Mouse (Mus musculus) stomach, embryonic 14.5 days (tissue): ENCODE data around the gene Rgn. TPM values are rescaled to one million over a fixed set of nuclear protein-coding genes. Genes with fewer than 3 reads are reported as not detected.

Experiments used
- ATAC-seq: fragments of 200-750 bp; cut with Nextera tagmentation; 2 replicates; pipeline ENCODE4 v1.8.0; 2017; ENCODE audit warnings: low read depth, moderate TSS enrichment; ENCODE audit not compliant: insufficient number of reproducible peaks, insufficient read depth, low FRiP score
- H3K27ac ChIP-seq: fragments of 300-500 bp; sonication (generic); 2 replicates; pipeline ENCODE4 v1.5.1; 2014; ENCODE audit warnings: mild to moderate bottlenecking, low read length, moderate library complexity, mixed read lengths
- H3K27me3 ChIP-seq: fragments of 300-500 bp; sonication (generic); 2 replicates; pipeline ENCODE4 v1.6.1; 2014; ENCODE audit warnings: low read length, control low read depth, mixed read lengths; ENCODE audit not compliant: control insufficient read depth, insufficient read depth
- H3K36me3 ChIP-seq: fragments of 300-500 bp; sonication (generic); 2 replicates; pipeline ENCODE4 v1.6.1; 2014; ENCODE audit warnings: mild to moderate bottlenecking, control low read depth, low read length, moderate library complexity, mixed read lengths; ENCODE audit not compliant: control insufficient read depth, insufficient read depth
- H3K4me1 ChIP-seq: fragments of 300-500 bp; sonication (generic); 2 replicates; pipeline ENCODE4 v1.6.1; 2014; ENCODE audit warnings: low read length, control low read depth, mixed read lengths; ENCODE audit not compliant: control insufficient read depth, insufficient read depth
- H3K4me2 ChIP-seq: fragments of 300-500 bp; sonication (generic); replicated peaks from 2 replicates; pipeline ENCODE4 v1.6.1; 2014; ENCODE audit warnings: low read depth, low read length, control low read depth
- H3K4me3 ChIP-seq: fragments of 300-500 bp; sonication (generic); 2 replicates; pipeline ENCODE4 v1.5.1; 2014; ENCODE audit warnings: low read depth, low read length, control low read depth
- H3K9ac ChIP-seq: fragments of 300-500 bp; sonication (generic); replicated peaks from 2 replicates; pipeline ENCODE4 v1.6.1; 2014; ENCODE audit warnings: low read depth, mild to moderate bottlenecking, control low read depth, low read length, moderate library complexity, mixed read lengths
- H3K9me3 ChIP-seq: fragments of 300-500 bp; sonication (generic); 2 replicates; pipeline ENCODE4 v1.6.1; 2016; ENCODE audit warnings: low read depth, low read length, control low read depth; ENCODE audit not compliant: control insufficient read depth
- WGBS: fragments of 180-500 bp; shearing (Covaris S2); extraction: QIAGEN DNeasy Blood & Tissue Kit; methylation state at CpG from one replicate; pipeline ENCODE4 v1.1.7; 2014; 5-methylcytosine and 5-hydroxymethylcytosine counted together
- polyA plus RNA-seq: library from polyadenylated mRNA; unstranded; fragments of >200 nt; fragmentation: Nextera tagmentation; extraction: Ambion mirVana; gene quantifications from 2 replicates; pipeline ENCODE4 v1.2.1, GENCODE M21; 2014

Gene Rgn
- polyA plus RNA-seq, 1 experiment from 2014 or later, result 0.71 TPM

DNA sequence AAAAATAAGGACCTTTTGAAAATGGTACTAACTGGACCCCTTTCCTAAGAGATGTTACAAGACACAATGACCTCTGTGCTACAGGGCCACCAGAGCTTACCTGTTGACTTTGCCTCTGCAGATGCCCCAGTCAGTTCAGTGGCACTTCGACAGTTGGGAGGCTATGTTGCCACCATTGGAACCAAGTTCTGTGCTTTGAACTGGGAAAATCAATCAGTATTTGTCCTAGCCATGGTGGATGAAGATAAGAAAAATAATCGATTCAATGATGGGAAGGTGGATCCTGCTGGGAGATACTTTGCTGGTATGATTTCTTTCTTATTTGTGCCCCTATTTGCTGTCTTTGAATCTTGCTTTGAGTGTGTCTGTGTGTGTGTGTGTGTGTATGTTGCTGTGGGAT, 2.6 kb downstream of the Rgn start:
- ATAC-seq, result no peak
- Histone ChIP-seq H3K27ac (no peak overlapping the region), H3K9ac (no peak overlapping the region), H3K9me3 (no peaks in the 10 kb centered on the region), H3K4me1 (no peaks in the 10 kb centered on the region), H3K4me3 (no peak overlapping the region), H3K27me3 (no peaks in the 10 kb centered on the region), H3K4me2 (no peak overlapping the region), H3K36me3 (no peaks in the 10 kb centered on the region)
- 74% methylated on average over 2 of the region's 2 CpGs for whole genome bisulfite sequencing

- H3K9ac ChIP-seq, result no peak overlapping the region
- H3K27me3 ChIP-seq, result no peaks in the 10 kb centered on the region
- no peak for ATAC-seq
- H3K4me3 ChIP-seq, result no peak overlapping the region
- H3K9me3 ChIP-seq, result no peaks in the 10 kb centered on the region
- no peaks in the 10 kb centered on the region for H3K36me3 ChIP-seq
- 33% methylated on average over 1 of the region's 1 CpGs for WGBS
- no peak overlapping the region for H3K27ac ChIP-seq
- H3K4me2 ChIP-seq, result no peak overlapping the region
- H3K4me1 ChIP-seq, result no peaks in the 10 kb centered on the region
Measured at GRCm38 (mm10) chrX:20561846-20562245, 12.3 kb downstream of the Rgn start.

GRCm38 (mm10) chrX:20563941-20564340, 14.4 kb downstream of the Rgn start:
- no peak overlapping the region for H3K9ac ChIP-seq
- H3K4me3 ChIP-seq, result no peak overlapping the region
- no peak overlapping the region for H3K27ac ChIP-seq
- H3K9me3 ChIP-seq, result no peaks in the 10 kb centered on the region
- no peak overlapping the region for H3K4me2 ChIP-seq
- no peaks in the 10 kb centered on the region for H3K27me3 ChIP-seq
- H3K4me1 ChIP-seq, result no peaks in the 10 kb centered on the region
- no peak for ATAC-seq
- H3K36me3 ChIP-seq, result no peaks in the 10 kb centered on the region
- WGBS, result 81% methylated on average over 4 of the region's 4 CpGs

DNA sequence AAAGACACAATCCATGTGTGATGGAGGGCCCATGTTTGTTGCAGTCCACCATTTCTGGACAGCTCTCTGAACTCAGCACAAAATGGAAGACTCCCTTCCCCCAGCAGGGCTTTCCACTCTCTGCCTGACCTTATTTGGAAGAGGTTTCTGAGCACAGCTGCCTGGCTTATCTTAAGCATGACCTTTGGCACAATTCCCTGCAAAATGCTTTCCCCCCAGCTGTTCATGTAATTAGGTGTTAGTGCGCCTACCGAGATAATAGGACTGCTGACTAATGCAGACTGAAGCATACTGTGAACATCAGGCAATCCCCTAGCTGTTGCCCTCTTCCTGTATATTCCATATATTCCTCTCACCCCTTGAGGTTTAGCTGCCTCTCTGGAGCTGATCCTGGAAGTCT, 21.4 kb downstream of the Rgn start:
- Histone ChIP-seq H3K4me1 (no peaks in the 10 kb centered on the region), H3K4me3 (no peak overlapping the region), H3K4me2 (no peak overlapping the region), H3K27me3 (no peaks in the 10 kb centered on the region), H3K27ac (no peak overlapping the region), H3K9me3 (no peaks in the 10 kb centered on the region), H3K9ac (no peak overlapping the region), H3K36me3 (no peaks in the 10 kb centered on the region)
- ATAC-seq, result no peak
- 32% methylated on average over 2 of the region's 2 CpGs for WGBS

GRCm38 (mm10) chrX:20572683-20573082, 23.1 kb downstream of the Rgn start:
- no peak for ATAC-seq
- Histone ChIP-seq H3K27ac (no peak overlapping the region), H3K9me3 (no peaks in the 10 kb centered on the region), H3K4me3 (no peak overlapping the region), H3K9ac (no peak overlapping the region), H3K27me3 (no peaks in the 10 kb centered on the region), H3K36me3 (no peaks in the 10 kb centered on the region), H3K4me2 (no peak overlapping the region), H3K4me1 (no peaks in the 10 kb centered on the region)
- WGBS, result 76% methylated on average over 9 of the region's 9 CpGs

- no peaks in the 10 kb centered on the region for H3K36me3 ChIP-seq
- H3K4me1 ChIP-seq, result no peaks in the 10 kb centered on the region
- H3K9ac ChIP-seq, result no peak overlapping the region
- ATAC-seq, result no peak
- H3K27ac ChIP-seq, result no peak overlapping the region
- no peaks in the 10 kb centered on the region for H3K27me3 ChIP-seq
- H3K9me3 ChIP-seq, result no peaks in the 10 kb centered on the region
- 85% methylated on average over 4 of the region's 4 CpGs for WGBS
- no peak overlapping the region for H3K4me3 ChIP-seq
- no peak overlapping the region for H3K4me2 ChIP-seq
Measured at GRCm38 (mm10) chrX:20573927-20574326, 24.3 kb downstream of the Rgn start.

DNA sequence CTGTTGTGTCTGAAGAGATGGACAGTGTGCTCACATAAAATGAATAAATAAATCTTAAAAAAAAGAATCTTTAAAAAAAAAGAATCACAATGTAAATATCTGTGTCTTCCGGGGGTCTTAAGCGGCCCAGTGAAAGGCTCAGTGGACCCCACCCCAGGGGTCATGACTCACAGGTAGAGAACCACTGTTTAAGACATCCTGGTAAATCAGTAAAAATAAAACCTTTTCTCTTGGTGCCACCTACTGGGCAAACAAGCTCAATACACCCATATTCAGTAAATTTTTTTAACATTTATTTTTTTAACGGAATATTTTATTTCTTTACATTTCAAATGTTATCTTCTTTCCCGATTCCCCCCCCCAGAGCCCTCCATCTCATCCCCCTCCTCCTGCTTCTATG, 38.4 kb downstream of the Rgn start:
- H3K4me3 ChIP-seq, result no peak overlapping the region
- H3K4me1 ChIP-seq, result no peaks in the 10 kb centered on the region
- H3K9me3 ChIP-seq, result no peaks in the 10 kb centered on the region
- H3K27ac ChIP-seq, result no peak overlapping the region
- ATAC-seq, result no peak
- no peak overlapping the region for H3K9ac ChIP-seq
- H3K36me3 ChIP-seq, result no peaks in the 10 kb centered on the region
- H3K27me3 ChIP-seq, result no peaks in the 10 kb centered on the region
- H3K4me2 ChIP-seq, result no peak overlapping the region
- WGBS, result 18% methylated on average over 4 of the region's 4 CpGs

- no peaks in the 10 kb centered on the region for H3K9me3 ChIP-seq
- WGBS, result 89% methylated on average over 4 of the region's 4 CpGs
- H3K4me2 ChIP-seq, result no peak overlapping the region
- H3K9ac ChIP-seq, result no peak overlapping the region
- no peaks in the 10 kb centered on the region for H3K27me3 ChIP-seq
- no peak overlapping the region for H3K4me3 ChIP-seq
- no peaks in the 10 kb centered on the region for H3K4me1 ChIP-seq
- H3K27ac ChIP-seq, result no peak overlapping the region
- no peaks in the 10 kb centered on the region for H3K36me3 ChIP-seq
- ATAC-seq, result no peak
Measured at GRCm38 (mm10) chrX:20608500-20608899, 58.9 kb downstream of the Rgn start.
